Mouse (Mus musculus) layer of hippocampus, postnatal 25 days (tissue): ENCODE results near the gene Gpc3. TPM values are rescaled to one million over a fixed set of nuclear protein-coding genes. Genes with fewer than 3 reads are reported as not detected.
"Not testable (repeated sequence)": the region's sequence is repeated elsewhere in the genome, so short reads cannot be mapped to it uniquely, and the experiment has no call there.

Experiments used
- DNase-seq, 2 experiments: peaks; one replicate each; pipeline ENCODE4 v3.0.0; 2022; ENCODE audit warnings: mixed read lengths in 2 of 2, low spot score in 1 of 2; ENCODE audit errors: extremely low spot score in 1 of 2
- microRNA-seq, 2 experiments: library from miRNA; unstranded; fragments of <30 nt; microRNA quantifications; one replicate each; pipeline ENCODE4 v1.2.0; 2021
- total RNA-seq, 2 experiments: library from RNA; stranded (reverse); gene quantifications; 2 replicates each; pipeline ENCODE4 v1.2.3; 2021

Gene Gpc3
- total RNA-seq, 2 experiments from 2014 or later = 3.4 to 7.1 TPM

- DNase-seq = no peak
Measured at GRCm38 (mm10) chrX:52288792-52289191, 325.0 kb downstream of the Gpc3 start.

- no peak for DNase-seq
Measured at GRCm38 (mm10) chrX:52287944-52288343, 325.8 kb downstream of the Gpc3 start.

GRCm38 (mm10) chrX:52282070-52282469 is 331.7 kb downstream of the Gpc3 start:
- no peak for DNase-seq

GRCm38 (mm10) chrX:52281103-52281900 is 332.4 kb downstream of the Gpc3 start:
- DNase-seq = no peak

- DNase-seq = no peak
Measured at GRCm38 (mm10) chrX:52278687-52279359, 334.9 kb downstream of the Gpc3 start.

- no peak for DNase-seq
Measured at GRCm38 (mm10) chrX:52277599-52277998, 336.2 kb downstream of the Gpc3 start.

GRCm38 (mm10) chrX:52273016-52273415 is 340.7 kb downstream of the Gpc3 start:
- DNase-seq = no peak

GRCm38 (mm10) chrX:52261991-52262390 is 351.8 kb downstream of the Gpc3 start:
- DNase-seq = no peak

- DNase-seq = no peak
Measured at GRCm38 (mm10) chrX:52261546-52261945, 352.2 kb downstream of the Gpc3 start.

- DNase-seq = not testable (repeated sequence)
Measured at GRCm38 (mm10) chrX:52259771-52260170, 354.0 kb downstream of the Gpc3 start.

GRCm38 (mm10) chrX:52254526-52254925 is 359.2 kb downstream of the Gpc3 start:
- DNase-seq = no peak

GRCm38 (mm10) chrX:52245694-52246297 is 368.0 kb downstream of the Gpc3 start:
- no peak for DNase-seq

- DNase-seq = no peak
Measured at GRCm38 (mm10) chrX:52237470-52237869, 376.3 kb downstream of the Gpc3 start.

GRCm38 (mm10) chrX:52231984-52232383 is 381.8 kb downstream of the Gpc3 start:
- DNase-seq = no peak

GRCm38 (mm10) chrX:52230711-52231110 is 383.0 kb downstream of the Gpc3 start:
- DNase-seq = no peak

Small RNA genes within 50 kb of the gene (microRNA-seq; reads per million reads assigned to microRNA genes)
- gene Mir6384 (0 reads per million in 2 experiments), gene Mir717 (0 reads per million in 2 experiments)

Other genes starting within 250 kb of the Gpc3 start
- gene Ccdc160, start 177.2 kb upstream of the Gpc3 start, total RNA-seq = 1 to 10 TPM; 2.0 to 2.4 TPM